Mouse (Mus musculus): ENCODE data around the gene Pdxdc1.
"Not testable (repeated sequence)": the region's sequence is repeated elsewhere in the genome, so short reads cannot be mapped to it uniquely, and the experiment has no call there.

Gene Pdxdc1

DNA sequence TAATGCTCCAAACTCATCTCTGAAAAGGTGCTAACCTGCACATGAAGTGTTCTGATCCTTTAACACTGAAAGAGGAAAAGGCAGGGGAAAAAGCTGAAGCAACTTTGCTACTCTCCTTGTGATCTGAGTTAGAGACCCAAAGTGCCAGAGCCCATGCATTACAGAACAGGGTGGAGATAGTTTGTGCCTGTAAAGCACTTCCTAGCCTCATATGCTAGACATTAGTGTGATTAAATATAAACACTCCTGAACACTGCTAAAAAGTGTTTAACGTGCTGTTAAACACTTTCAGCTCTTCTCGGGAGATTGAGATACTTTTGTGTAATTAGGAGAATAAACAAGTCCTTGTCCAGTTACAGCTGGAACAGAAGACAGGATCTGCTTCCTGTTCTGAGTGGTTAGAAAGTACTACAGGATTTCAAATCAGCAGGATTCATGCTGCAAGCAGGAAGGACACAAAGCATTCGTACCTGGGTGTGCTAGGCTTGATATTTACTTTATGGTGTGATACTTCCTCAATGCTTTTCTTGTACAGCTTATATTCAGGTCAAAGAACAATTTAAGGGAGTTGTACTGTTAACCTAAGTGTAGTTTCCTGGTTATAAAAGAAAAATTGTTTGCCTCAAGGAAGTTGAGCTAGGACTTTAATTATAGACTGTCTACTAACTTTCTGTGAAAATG lies 19.7 kb downstream of the Pdxdc1 start:
- no peak for DNase-seq (ENCODE audit: low read depth, low spot score)

DNA sequence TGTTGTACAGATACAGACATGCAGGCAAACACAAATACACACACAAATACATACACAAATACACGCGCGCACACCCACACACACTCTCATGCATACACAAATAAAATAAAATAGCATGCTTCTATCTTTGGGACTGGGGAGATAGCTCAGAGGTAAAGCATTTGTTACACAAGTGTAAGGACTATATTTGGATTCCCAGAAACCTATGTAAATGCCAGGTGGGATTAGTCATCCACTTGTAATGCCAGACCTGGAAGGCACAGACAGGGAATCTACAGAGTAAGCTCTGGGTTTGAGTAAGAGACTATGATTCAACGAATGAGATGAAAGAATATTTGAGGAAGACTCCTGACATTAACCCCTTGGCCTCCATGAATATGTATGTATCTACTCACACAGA lies 27.4 kb downstream of the Pdxdc1 start:
- DNase-seq (ENCODE audit: low read depth, low spot score) = no peak

DNA sequence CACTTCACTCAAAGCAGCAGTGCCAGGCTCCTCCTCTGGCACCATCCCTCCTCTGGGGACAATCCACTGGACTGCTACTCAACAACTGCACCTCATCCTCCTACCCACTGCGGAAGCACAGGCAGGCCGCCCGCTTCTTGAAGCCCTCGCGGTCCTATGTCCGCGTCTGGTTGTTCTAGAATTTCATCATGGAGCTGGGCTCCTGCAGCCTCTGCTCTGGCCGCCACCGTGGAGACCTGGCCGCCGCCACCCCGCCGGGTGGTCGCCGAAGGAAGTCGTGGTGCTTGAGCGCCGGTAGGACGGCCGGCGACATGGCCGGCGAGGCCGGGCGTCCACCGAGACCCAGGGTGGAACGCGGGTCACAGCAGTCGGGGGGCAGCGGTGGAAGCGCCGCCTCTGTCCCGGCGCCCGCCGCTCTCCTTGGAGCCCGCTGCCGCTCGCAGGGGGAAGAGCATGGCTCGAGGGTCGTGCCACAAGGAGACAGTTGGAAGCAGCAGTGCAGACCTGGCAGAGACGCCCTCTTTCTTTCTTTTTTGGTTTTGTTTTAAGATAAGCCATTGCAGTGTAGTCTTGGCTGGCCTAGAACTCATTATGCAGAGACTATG lies 34.9 kb downstream of the Pdxdc1 start:
- no peak for DNase-seq (ENCODE audit: low read depth, low spot score)

DNA sequence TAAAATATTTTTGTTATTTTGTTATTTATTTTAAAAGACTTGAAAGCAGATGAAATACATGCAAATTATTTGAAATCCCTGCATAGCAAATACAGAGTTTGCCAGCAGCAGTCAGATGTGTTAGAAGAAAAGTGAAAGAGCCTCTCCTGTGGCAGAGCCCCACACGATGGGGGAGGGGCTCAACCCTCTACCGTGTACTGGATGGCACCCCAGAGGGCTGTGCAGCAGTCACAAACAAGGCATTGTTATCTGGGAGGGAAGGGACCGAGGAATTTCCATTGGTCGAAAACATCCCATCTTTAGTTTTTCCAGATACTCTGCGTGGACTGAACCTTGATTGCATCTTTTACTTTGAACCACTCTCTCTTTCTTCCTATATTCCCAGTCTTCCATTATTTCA lies 35.5 kb downstream of the Pdxdc1 start:
- not testable (repeated sequence) for DNase-seq (ENCODE audit: low read depth, low spot score)

DNA sequence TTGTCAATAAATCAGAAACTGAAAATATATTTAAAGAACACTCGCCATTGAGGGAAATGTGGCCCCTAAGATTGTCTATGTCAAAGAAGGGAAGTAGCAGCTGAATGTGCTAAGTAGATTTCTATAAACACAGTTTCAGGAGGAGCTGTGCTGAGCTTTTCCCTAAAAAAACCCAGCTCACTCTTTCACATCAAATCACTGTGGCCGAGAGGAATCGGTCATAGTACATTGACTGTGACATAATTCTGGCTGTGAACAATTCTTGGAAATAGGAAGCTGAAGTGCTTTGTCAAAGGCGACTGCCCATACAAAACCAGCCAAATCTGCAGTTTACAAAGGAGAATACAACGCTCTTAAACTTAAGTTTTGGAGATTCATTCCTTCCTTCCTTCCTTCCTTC lies 36.3 kb downstream of the Pdxdc1 start:
- no peak for DNase-seq (ENCODE audit: low read depth, low spot score)

DNA sequence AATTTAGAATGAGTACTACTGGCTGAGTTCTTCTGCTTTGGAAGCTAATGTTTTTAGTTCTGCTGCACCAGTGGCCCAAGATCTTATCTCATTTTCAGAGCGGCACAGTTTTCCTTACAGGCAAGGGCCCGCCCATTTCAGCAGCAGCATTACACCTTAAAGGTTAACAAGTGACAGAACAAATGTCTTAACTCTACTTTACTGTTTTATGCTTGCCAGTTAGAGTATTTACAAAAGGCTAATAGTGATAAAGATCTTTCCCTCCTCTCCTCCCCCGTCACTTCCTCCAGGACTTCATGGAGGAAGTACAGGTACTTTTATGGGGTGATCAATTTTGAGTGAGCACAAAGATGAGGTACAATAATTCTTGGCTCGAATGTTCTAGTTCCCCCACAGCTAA lies 36.9 kb downstream of the Pdxdc1 start:
- no peak for DNase-seq (ENCODE audit: low read depth, low spot score)

DNA sequence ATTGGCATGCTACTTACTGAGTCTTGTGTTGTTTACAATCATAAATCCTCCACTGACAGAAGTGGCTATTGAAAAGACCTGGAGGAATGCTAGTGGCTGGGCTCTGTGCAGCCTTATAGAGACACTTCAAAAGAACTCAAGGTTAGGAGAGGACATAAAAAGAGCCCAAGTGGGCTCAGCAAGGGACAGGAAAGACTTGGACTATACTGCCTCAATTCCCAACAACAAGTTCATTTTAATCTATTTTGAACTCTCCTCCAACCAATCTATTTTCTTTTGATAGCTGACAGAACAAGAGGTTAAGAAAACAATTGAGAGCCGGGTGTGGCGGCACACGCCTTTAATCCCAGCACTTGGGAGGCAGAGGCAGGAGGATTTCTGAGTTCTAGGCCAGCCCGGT lies 49.0 kb downstream of the Pdxdc1 start:
- no peak for DNase-seq (ENCODE audit: low read depth, low spot score)

DNA sequence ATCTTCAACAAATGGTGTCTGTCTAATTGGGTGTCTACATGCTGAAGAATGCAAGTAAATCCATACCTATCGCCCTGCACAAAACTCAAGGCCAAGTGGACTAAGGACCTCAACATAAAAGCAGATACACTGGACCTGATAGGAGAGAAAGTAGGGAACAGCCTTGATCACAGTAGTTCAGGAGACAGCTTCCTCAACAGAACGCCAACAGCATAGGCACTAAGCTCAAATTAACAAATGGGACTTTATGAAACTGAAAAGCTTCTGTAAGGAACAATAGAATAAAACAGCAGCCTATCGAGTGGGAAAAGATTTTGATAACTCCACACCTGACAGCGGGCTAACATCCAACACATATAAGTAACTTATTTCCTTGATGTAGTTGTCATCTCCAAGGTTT lies 51.5 kb downstream of the Pdxdc1 start:
- DNase-seq (ENCODE audit: low read depth, low spot score) = no peak

DNA sequence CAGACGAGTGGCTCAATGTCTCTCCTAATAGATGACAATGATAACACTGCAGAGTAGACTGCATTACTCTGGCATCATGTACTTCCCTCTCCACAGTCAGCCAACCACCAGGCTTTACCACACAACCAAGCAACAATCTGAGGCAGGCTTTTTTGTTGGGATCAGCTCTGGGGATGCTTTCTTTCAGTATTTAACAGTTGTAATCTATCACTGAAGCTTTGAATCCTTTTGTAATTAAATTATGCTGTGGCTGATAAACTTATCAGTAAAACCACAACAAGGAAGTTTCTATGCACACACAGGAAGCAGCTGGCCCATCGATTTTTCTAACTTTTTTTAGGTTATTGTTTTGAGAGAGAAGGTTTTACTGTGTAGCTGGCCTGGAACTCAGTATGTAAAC lies 54.6 kb downstream of the Pdxdc1 start:
- DNase-seq (ENCODE audit: low read depth, low spot score) = no peak

DNA sequence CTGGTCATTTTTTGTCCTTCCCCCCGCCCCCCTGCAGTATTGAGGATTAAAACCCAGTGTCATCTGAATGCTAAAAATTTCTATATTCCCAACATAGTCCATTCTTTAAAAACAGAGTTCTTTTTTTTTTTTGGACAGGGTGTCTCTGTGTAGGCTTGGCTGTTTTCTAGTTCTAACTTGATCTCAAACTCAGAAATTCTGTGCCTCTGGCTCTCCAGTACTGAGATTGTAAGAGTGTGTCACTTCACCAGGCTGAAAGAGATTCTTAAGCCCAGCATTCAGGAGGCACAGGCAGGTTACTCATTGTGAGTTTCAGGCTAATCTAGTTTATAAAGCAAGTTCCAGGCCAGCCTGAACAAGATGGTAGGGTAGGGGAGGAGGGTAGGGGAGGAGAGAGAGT lies 56.3 kb downstream of the Pdxdc1 start:
- no peak for DNase-seq (ENCODE audit: low read depth, low spot score)

DNA sequence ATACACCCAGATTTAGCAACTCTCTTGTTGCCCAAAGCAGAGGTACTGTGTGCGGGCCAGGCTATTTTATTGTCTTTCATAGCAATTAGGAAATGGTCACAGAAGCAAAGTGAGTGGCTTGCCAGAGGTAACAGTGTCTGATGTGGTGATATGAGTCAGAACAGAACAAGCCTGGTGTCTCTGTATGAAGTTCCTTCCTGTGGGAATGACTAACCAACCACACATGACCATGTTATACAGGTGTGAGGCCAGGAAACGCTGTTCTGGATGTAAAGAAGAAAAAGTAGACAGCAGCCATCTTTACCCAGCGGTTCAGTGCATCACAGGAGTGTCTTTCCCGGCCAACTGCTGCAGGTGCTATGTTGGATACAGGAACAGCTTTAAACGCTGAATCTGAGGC lies 57.9 kb downstream of the Pdxdc1 start:
- DNase-seq (ENCODE audit: low read depth, low spot score) = no peak

DNA sequence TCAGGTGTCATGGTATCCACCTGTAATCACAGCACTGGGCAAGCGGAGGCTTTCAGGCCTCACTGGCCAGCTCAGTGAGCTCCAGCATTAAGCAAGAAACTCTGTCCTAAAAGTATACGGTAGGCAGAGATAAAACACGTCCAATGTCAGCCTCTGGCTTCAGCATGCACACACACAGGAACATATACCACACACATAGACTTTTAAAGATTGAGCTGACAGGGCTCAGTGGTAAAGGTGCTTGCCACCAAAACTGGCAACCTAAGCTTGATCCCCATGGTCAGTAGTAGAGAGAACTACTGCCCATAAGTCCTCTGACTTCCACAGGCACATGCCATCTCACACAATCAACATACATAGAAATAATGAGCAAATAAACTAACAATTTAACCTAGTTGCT lies 62.0 kb downstream of the Pdxdc1 start:
- no peak for DNase-seq (ENCODE audit: low read depth, low spot score)

DNA sequence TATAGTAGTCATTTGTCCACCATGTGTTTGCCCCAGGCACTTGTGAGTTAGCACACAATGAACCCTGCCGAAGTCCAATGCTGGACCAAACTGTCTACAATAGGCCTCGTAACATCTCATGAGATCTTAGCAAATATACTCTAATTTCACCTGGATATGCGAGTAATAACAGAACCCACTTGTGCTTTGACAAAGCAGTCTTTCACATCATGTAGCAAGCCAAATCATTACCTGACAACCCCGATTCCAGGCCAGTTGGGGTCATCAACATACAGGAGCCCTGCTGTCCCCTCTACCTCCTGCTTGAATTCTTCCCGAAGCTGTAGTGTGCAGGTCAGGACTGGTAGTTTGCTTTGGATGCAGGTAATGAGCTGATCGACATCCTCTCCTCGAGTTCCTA lies 62.9 kb downstream of the Pdxdc1 start:
- no peak for DNase-seq (ENCODE audit: low read depth, low spot score)

DNA sequence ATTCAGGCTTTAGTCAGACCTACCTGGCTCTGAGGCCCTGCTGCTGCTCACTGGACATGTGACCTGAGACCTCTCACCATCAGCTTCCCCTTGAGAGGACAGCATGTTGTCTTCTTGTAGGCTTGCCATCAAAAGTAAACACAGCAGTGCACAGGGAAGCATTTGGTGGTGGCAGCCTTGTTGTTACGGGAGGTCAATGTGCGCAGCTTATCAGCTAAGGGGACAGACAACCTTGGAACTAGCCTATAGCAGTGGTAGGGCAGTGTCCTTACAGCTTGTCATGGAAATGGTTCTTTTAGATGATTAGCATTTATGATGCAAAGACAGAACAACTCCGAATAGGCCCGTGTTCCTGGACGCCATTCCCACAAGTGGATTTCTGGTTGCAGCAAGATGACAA lies 68.5 kb downstream of the Pdxdc1 start:
- DNase-seq (ENCODE audit: low read depth, low spot score) = no peak

DNA sequence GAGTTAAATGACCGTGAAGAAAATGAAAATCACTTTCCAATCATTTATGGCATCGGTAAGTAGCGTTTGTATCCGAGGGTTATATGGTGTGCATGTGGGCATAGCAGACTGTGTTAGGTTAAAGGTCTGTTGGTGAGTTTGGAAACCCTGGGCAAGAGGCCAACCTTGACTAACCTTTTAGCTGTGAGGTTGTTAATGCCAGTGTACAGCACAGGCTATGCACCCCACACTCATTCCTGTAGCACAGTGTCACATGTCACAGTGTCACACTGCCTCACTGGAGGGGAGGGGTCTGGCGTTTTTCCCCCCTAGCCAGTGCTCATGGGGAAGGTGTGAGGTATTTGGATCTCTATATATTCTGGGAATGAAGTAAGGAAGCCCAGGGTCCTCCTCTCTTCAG lies 71.3 kb downstream of the Pdxdc1 start:
- DNase-seq (ENCODE audit: low read depth, low spot score) = no peak

DNA sequence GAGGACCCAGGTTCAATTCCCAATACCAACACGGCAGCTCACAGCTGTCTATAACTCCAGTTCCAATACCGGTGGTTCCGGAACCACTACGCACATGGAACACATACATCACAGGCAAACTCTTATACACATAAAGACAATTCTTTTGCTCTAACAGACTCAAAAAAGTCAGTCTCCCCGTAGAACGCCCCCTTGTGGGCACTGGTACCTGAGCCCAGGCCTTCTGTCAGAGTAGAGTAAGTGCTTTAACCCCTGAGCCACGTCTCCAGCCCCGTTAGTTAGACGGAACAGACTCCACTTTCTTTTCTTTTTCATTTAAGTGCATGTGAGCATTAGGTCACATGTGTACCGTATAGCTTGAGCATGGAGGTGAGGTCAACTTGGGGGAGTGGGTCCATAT lies 72.5 kb downstream of the Pdxdc1 start:
- DNase-seq (ENCODE audit: low read depth, low spot score) = no peak

DNA sequence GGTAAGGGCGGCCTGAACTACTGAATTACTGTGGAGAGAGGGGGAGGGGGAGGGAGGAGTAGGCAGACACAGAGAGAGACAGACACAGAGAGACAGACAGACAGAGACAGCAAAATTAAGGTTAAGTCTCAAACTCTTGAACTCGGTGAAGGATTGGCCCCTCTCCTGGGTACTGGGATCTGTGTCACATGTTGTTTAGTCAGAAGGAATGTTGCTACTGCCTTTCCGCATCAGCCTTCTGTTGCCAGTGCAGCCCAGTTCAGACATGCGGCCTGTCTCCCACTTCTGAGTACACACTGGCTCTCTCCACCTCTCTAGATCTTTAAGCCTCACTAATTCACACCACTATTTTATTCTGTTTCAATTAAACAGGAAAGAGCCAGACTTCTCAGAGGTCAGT lies 76.4 kb downstream of the Pdxdc1 start:
- DNase-seq (ENCODE audit: low read depth, low spot score) = no peak

DNA sequence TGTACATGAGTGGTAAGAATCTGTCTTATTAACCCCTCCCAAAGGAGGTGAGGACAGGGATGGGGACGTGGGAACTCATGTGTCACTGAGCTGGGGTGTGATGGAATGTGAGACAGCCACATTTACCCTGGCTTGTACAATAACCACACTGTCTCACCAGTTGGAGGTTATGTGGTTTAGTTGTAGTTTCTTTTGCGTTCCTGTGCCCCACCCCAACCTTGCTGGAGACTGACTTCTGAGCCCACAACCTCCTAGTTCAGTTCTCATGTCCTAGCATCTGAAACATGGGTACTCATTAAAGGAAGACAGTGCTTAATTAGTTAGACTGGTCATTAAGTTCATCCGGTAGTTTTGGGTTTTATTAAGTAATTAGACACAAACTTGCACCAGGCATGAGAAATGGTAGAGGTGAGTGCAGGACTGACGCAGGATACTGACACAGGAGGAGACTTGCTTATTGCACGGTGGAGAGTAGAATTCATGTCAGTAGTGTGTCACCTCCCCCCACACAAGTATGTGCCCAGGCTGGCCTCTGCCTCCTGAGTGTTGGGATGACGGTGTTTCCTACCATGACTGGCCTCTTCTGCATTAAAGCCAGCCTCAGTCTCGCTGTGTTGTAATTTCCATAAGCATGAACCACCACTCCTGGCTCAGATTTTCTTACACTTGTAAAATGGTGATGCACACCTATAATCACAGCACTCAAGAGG lies 77.0 kb downstream of the Pdxdc1 start:
- no peak for DNase-seq (ENCODE audit: low read depth, low spot score)

DNA sequence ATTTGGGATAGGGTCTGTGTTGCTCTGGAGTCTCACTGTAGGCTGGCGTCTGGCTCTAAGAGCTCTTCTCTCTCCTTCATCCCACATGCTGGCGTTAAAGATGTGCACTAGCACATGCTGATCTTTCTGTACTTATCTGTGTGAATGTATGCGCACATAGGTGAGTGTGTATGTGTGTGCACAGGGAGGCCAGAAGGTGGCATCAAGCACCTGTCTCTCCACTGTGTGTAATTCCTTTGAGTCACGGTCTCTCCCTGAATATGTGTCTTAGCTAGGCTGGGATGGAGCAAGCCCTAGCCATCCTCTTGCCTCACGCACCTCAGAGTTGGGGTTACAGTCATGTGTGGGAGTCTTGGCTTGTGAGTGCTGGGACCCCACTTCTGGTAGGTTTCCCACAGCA lies 82.2 kb downstream of the Pdxdc1 start:
- DNase-seq (ENCODE audit: low read depth, low spot score) = no peak

DNA sequence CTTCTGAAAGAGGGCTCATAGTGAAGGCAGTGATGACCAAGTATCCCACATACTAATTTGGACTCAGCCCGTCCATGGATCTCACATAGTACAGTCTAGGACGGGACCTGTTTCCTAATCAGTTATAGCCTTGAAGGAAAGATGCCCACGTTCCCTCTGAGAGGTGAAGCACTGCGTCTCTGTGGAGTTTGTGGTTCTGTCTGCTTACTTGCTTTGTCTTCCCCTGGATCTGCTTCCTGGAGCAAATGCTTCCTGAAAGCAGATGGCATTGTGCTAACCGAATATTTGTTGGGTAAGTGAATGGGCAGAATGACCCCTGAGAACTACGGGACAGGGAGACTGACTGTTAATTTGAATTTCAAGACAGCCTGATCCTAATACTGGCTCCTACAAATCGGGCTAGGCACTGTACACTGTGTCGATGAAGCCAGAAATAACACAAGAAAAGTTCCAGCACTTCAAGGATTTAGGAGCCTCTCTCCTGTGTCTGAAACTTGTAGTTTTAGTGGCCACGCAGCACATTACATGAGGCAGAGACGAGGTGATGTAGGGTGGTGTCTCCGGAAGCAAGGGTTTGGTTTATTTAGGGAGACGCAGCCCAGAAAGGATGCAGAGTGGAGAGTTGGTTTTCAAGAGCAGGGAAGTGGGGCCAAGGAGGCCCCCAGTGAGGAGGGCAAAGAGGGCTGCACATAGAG lies 83.0 kb downstream of the Pdxdc1 start:
- DNase-seq (ENCODE audit: low read depth, low spot score) = no peak

DNA sequence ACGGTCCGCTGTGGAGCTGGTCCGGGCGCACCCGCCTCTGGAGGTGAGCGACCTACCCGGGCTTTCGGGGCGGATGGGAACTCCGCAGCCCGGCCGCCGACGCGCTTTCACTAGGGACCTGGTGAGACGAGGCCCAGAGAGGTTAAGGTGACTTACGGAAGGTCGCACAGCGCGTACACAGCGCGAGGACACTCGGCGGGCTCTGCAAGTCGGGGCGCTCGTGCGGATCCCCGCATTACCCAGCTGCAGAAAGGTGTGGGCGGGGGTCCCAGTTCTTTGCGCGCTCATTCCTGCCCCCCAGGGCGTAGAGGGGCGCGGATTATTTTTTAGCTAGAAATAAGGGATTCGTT lies 83.6 kb downstream of the Pdxdc1 start:
- no peak for DNase-seq (ENCODE audit: low read depth, low spot score)

DNA sequence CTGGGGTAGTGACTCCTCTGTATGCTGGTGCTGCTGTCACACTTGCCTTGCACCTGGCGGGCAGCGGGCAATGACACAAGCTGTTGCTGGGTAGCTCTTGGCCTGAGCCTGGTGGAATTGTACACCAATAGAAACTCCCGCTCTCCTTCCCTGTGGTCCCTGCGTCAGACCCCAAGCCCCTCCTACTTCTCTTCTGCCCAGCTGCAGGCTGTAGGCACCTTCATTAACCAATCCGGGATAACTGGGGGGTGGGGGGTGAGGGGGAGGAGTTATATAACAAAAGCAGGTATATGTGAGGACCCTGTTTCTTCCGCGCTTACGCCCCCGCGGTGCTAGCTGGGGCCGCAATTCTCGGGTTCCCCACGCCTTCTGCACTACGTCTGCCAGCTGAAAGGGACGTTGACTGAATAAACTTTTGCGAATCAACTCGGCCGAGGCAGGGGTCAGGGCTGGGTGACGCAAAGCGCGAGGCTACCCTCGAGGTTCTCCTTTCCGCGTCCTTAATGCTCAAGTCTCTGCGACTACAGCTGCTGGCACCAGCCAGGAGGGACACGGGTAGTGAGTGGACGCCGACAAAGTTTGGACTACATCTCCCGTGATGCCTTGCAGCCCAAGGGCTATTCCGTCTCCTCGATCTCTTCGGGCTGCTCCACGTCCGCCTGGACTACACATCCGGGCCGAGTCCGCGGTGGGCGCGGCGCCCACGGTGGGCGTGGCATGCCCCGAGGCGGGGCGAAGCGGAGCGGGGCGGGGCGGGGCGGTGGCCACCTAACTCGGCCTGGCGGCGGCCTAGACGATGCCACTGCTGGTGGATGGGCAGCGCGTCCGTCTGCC lies 84.2 kb downstream of the Pdxdc1 start, which contains the start of gene Ntan1:
Ntan1 (plus strand) TSS at position 286 of the 834 bp plus-strand sequence.
- DNase-seq (ENCODE audit: low read depth, low spot score) = peak; percentile 92
